Mouse (Mus musculus) cortical plate, adult 2 months (tissue): ENCODE measurements at regions not wholly inside any gene's neighbourhood (a gene's known extent, or its start where the extent isn't known, plus 50 kb on each side); places are given as distances from the start of the nearest gene placed in this dataset.

ENCODE experiments used
- CTCF ChIP-seq: fragments of 200-500 bp; IDR thresholded peaks from 2 replicates; pipeline ENCODE4 v1.5.1; 2011; ENCODE audit warnings: mild to moderate bottlenecking, control low read depth, low read length; ENCODE audit not compliant: insufficient read depth; ENCODE audit errors: extremely low read depth
- POLR2A ChIP-seq: fragments of 200-500 bp; IDR thresholded peaks from 2 replicates; pipeline ENCODE4 v1.6.1; 2011; ENCODE audit warnings: mild to moderate bottlenecking, low read length, control low read depth; ENCODE audit not compliant: insufficient read depth; ENCODE audit errors: extremely low read depth

- no peak for TF ChIP-seq POLR2A
- no peak for TF ChIP-seq CTCF
These were observed 57.2 kb upstream of the Tanc2 start for GRCm38 (mm10) chr11:105532616-105533015.
